Mouse (Mus musculus): ENCODE results near the gene Phlda1. TPM values are rescaled to one million over a fixed set of nuclear protein-coding genes. Genes with fewer than 3 reads are reported as not detected.

The Phlda1 gene
- total RNA-seq, 2 experiments from 2014 or later: 44.5 to 46.8 TPM

- DNase-seq (ENCODE audit: low spot score in 2 of 2): no peak
Measured at GRCm38 (mm10) chr10:111523894-111524293, 17.8 kb downstream of the Phlda1 start.

- DNase-seq (ENCODE audit: low spot score in 2 of 2): no peak
Measured at GRCm38 (mm10) chr10:111527057-111527456, 21.0 kb downstream of the Phlda1 start.

GRCm38 (mm10) chr10:111527613-111528012, 21.5 kb downstream of the Phlda1 start:
- no peak for DNase-seq (ENCODE audit: low spot score in 2 of 2)

GRCm38 (mm10) chr10:111528283-111528682, 22.2 kb downstream of the Phlda1 start:
- no peak for DNase-seq (ENCODE audit: low spot score in 2 of 2)

GRCm38 (mm10) chr10:111530398-111530797, 24.3 kb downstream of the Phlda1 start:
- no peak for DNase-seq (ENCODE audit: low spot score in 2 of 2)

- no peak for DNase-seq (ENCODE audit: low spot score in 2 of 2)
Measured at GRCm38 (mm10) chr10:111534691-111535090, 28.6 kb downstream of the Phlda1 start.

- no peak for DNase-seq (ENCODE audit: low spot score in 2 of 2)
Measured at GRCm38 (mm10) chr10:111537410-111537809, 31.3 kb downstream of the Phlda1 start.

GRCm38 (mm10) chr10:111539724-111540324, 33.7 kb downstream of the Phlda1 start:
- no peak for DNase-seq (ENCODE audit: low spot score in 2 of 2)

- no peak for DNase-seq (ENCODE audit: low spot score in 2 of 2)
Measured at GRCm38 (mm10) chr10:111540678-111541077, 34.6 kb downstream of the Phlda1 start.

- DNase-seq (ENCODE audit: low spot score in 2 of 2): no peak
Measured at GRCm38 (mm10) chr10:111543106-111543505, 37.0 kb downstream of the Phlda1 start.

- no peak for DNase-seq (ENCODE audit: low spot score in 2 of 2)
Measured at GRCm38 (mm10) chr10:111543781-111544260, 37.7 kb downstream of the Phlda1 start.

GRCm38 (mm10) chr10:111544311-111544710, 38.2 kb downstream of the Phlda1 start:
- DNase-seq (ENCODE audit: low spot score in 2 of 2): no peak

GRCm38 (mm10) chr10:111545648-111546047, 39.6 kb downstream of the Phlda1 start:
- DNase-seq (ENCODE audit: low spot score in 2 of 2): no peak

GRCm38 (mm10) chr10:111547881-111548372, 41.8 kb downstream of the Phlda1 start:
- DNase-seq (ENCODE audit: low spot score in 2 of 2): no peak

- DNase-seq (ENCODE audit: low spot score in 2 of 2): no peak
Measured at GRCm38 (mm10) chr10:111550075-111550695, 44.1 kb downstream of the Phlda1 start.

- no peak for DNase-seq (ENCODE audit: low spot score in 2 of 2)
Measured at GRCm38 (mm10) chr10:111553695-111554094, 47.6 kb downstream of the Phlda1 start.

GRCm38 (mm10) chr10:111554651-111555050, 48.6 kb downstream of the Phlda1 start:
- DNase-seq (ENCODE audit: low spot score in 2 of 2): no peak

- no peak for DNase-seq (ENCODE audit: low spot score in 2 of 2)
Measured at GRCm38 (mm10) chr10:111558211-111558610, 52.1 kb downstream of the Phlda1 start.
